Mouse (Mus musculus) yolk sac, embryonic 10.5 days (tissue): Measurements from ENCODE around the gene Gm21671.
"Not testable (repeated sequence)": the region's sequence is repeated elsewhere in the genome, so short reads cannot be mapped to it uniquely, and the experiment has no call there.

Experiments used
- DNase-seq: peaks from one replicate; pipeline ENCODE4 v3.0.0-alpha.2; 2017; ENCODE audit warnings: low spot score

Gene Gm21671

DNA sequence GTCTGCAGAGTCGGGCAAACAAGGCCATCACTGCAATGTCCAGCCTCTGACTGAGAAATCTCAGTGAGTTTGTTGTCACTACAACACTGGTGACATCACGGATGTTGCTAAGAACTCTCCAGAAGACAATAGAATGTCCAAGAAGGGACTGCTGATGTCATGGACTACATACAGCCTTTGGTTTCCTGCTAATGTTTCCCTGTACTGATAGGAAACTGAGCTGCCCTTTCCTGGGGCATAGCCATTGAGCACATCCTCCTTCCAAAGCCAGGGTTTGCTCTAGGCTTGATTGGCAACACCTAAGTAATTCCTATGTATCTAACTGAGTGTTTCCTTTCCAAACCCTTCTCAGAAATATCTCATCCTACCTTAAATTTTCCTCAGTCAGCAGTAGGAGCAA, at the start of gene Gm21671:
TSS of gene Gm21671 (minus strand) at position 101 of the 400 bp plus-strand sequence.
- DNase-seq, result not testable (repeated sequence)

DNA sequence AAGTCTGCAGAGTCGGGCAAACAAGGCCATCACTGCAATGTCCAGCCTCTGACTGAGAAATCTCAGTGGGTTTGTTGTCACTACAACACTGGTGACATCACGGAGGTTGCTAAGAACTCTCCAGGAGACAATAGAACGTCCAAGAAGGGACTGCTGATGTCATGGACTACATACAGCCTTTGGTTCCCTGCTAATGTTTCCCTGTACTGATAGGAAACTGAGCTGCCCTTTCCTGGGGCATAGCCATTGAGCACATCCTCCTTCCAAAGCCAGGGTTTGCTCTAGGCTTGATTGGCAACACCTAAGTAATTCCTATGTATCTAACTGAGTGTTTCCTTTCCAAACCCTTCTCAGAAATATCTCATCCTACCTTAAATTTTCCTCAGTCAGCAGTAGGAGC, 34.3 kb upstream of the Gm21671 start, which contains the start of gene Gm21698:
TSS of gene Gm21698 (minus strand) at position 101 of the 400 bp plus-strand sequence.
- not testable (repeated sequence) for DNase-seq

DNA sequence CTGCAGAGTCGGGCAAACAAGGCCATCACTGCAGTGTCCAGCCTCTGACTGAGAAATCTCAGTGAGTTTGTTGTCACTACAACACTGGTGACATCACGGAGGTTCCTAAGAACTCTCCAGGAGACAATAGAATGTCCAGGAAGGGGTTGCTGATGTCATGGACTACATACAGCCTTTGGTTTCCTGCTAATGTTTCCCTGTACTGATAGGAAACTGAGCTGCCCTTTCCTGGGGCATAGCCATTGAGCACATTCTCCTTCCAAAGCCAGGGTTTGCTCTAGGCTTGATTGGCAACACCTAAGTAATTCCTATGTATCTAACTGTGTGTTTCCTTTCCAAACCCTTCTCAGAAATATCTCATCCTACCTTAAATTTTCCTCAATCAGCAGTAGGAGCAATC, 18.3 kb upstream of the Gm21671 start, which contains the start of gene Gm21680:
TSS of gene Gm21680 (minus strand) at position 101 of the 400 bp plus-strand sequence.
- DNase-seq, result not testable (repeated sequence)

DNA sequence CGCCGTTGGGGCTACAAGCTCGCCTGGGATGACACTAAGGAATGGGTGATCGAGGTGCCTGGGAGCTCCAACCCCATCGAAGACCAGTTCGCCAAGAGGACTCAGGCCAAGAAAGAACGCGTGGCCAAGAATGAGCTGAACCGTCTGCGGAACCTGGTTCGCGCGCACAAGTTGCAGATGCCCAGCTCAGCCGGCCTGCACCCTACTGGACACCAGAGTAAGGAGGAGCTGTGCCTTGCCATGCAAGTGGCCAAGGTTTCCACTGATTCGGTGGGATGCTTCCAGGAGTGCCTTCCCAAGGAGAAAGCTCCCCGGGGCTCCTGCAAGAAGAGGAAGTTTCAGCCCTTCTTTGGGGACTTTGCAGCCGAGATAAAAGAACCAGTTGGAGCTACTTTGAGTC, 2.8 kb upstream of the Gm21671 start:
- DNase-seq, result not testable (repeated sequence)

DNA sequence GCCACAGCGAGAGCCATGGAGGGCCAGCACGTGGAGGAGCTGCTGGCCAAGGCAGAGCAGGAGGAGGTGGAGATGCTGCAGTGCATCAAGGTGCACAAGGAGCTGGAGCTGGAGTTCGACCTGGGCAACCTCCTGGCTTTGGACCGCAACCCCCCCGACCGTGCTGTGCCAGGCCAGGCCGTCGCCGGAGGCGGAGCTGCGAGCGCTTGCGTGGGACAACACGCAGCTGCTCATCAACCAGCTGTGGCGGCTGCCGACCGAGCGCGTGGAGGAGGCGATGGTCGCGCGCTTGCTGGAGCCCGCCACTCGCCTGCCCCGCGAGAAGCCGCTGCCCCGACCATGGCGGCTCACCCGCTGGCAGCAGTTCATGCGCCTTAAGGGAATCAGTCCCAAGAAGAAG, 2.4 kb upstream of the Gm21671 start:
- not testable (repeated sequence) for DNase-seq

DNA sequence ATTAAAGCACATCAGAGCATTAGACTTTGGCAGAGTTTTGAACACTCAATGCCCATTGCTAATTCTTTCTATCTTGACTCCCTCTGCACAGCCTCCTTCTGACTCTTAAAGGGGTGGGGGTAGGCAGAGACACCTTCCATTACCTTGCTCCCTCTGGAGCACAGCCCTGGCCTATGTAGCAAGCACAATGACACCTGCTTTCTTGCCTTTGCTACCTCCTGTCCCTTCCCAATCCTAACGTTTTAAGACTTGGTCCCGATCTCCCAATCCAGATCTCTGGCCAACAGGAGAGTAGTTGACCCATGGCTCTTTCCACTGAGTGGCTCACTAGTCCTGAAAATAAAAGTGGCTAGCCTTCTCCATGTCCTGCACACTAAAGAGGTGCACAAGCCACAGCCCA, 8.8 kb downstream of the Gm21671 start:
- DNase-seq, result not testable (repeated sequence)

DNA sequence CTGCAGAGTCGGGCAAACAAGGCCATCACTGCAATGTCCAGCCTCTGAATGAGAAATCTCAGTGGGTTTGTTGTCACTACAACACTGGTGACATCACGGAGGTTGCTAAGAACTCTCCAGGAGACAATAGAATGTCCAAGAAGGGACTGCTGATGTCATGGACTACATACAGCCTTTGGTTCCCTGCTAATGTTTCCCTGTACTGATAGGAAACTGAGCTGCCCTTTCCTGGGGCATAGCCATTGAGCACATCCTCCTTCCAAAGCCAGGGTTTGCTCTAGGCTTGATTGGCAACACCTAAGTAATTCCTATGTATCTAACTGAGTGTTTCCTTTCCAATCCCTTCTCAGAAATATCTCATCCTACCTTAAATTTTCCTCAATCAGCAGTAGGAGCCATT, 11.9 kb downstream of the Gm21671 start, which contains the start of gene Gm21663:
TSS of gene Gm21663 (minus strand) at position 101 of the 400 bp plus-strand sequence.
- DNase-seq, result not testable (repeated sequence)
